Mouse (Mus musculus) macrophage (primary cell): Measurements from ENCODE around the gene Plekha1. TPM values are rescaled to one million over a fixed set of nuclear protein-coding genes. Genes with fewer than 3 reads are reported as not detected.

Experiments
- H3K27ac ChIP-seq: fragments of 350-480 bp; formaldehyde crosslinking; 2 replicates; pipeline ENCODE4 v1.9.0; 2021
- H3K36me3 ChIP-seq: fragments of 350-480 bp; formaldehyde crosslinking; 2 replicates; pipeline ENCODE4 v1.9.0; 2021; ENCODE audit errors: inconsistent target
- H3K4me3 ChIP-seq: fragments of 350-480 bp; formaldehyde crosslinking; 2 replicates; pipeline ENCODE4 v1.9.0; 2021; ENCODE audit errors: inconsistent target
- H3K79me2 ChIP-seq: fragments of 350-480 bp; formaldehyde crosslinking; 2 replicates; pipeline ENCODE4 v1.9.0; 2021; ENCODE audit errors: inconsistent target
- WGBS: methylation state at CpG from one replicate; pipeline ENCODE4 v1.1.7; 2026; ENCODE audit warnings: inconsistent platforms; ENCODE audit not compliant: missing documents; 5-methylcytosine and 5-hydroxymethylcytosine counted together
- polyA plus RNA-seq: library from polyadenylated mRNA; stranded (reverse); fragments of 250-400 nt; gene quantifications from 3 replicates; pipeline ENCODE4 v1.2.4, GENCODE M21; 2018; ENCODE audit warnings: inconsistent platforms

Plekha1 gene
- polyA plus RNA-seq, 1 experiment from 2014 or later = 40.6 TPM

- no peaks in the 10 kb centered on the region for H3K36me3 ChIP-seq
Observed at GRCm38 (mm10) chr7:130945730-130946129, 80.2 kb downstream of the Plekha1 start.

GRCm38 (mm10) chr7:130946303-130946702, 80.7 kb downstream of the Plekha1 start:
- Histone ChIP-seq H3K27ac (no peak overlapping the region), H3K79me2 (no peaks in the 10 kb centered on the region), H3K4me3 (no peak overlapping the region), H3K36me3 (no peaks in the 10 kb centered on the region)
- WGBS = 97% methylated on average over 12 of the region's 12 CpGs

More at GRCm38 (mm10) chr7:130945730-130946129, 80.2 kb downstream of the Plekha1 start:
- Histone ChIP-seq H3K4me3 (no peak overlapping the region), H3K79me2 (no peaks in the 10 kb centered on the region), H3K27ac (no peak overlapping the region)
- WGBS = 92% methylated on average over 3 of the region's 3 CpGs

- Histone ChIP-seq H3K4me3 (no peak overlapping the region), H3K27ac (no peak overlapping the region), H3K79me2 (no peaks in the 10 kb centered on the region), H3K36me3 (no peaks in the 10 kb centered on the region)
- 16% methylated on average over 5 of the region's 5 CpGs for WGBS
Observed at GRCm38 (mm10) chr7:130948563-130949208, 83.1 kb downstream of the Plekha1 start.

GRCm38 (mm10) chr7:130949331-130949751, 83.8 kb downstream of the Plekha1 start:
- 35% methylated on average over 8 of the region's 8 CpGs for WGBS
- H3K79me2 ChIP-seq = no peaks in the 10 kb centered on the region
- H3K27ac ChIP-seq = no peak overlapping the region
- H3K36me3 ChIP-seq = no peaks in the 10 kb centered on the region
- no peak overlapping the region for H3K4me3 ChIP-seq

- no peak overlapping the region for H3K27ac ChIP-seq
- H3K4me3 ChIP-seq = no peak overlapping the region
- 92% methylated on average over 7 of the region's 7 CpGs for WGBS
- H3K36me3 ChIP-seq = no peaks in the 10 kb centered on the region
- no peaks in the 10 kb centered on the region for H3K79me2 ChIP-seq
Observed at GRCm38 (mm10) chr7:130950482-130950881, 84.9 kb downstream of the Plekha1 start.

GRCm38 (mm10) chr7:130951004-130951403, 85.4 kb downstream of the Plekha1 start:
- Histone ChIP-seq H3K27ac (no peak overlapping the region), H3K4me3 (no peak overlapping the region), H3K79me2 (no peaks in the 10 kb centered on the region), H3K36me3 (no peaks in the 10 kb centered on the region)
- WGBS = 94% methylated on average over 5 of the region's 5 CpGs

- H3K4me3 ChIP-seq = no peak overlapping the region
- no peak overlapping the region for H3K27ac ChIP-seq
- 91% methylated on average over 10 of the region's 10 CpGs for WGBS
- H3K36me3 ChIP-seq = no peaks in the 10 kb centered on the region
- H3K79me2 ChIP-seq = no peaks in the 10 kb centered on the region
Observed at GRCm38 (mm10) chr7:130953376-130953775, 87.8 kb downstream of the Plekha1 start.

GRCm38 (mm10) chr7:130954177-130954601, 88.6 kb downstream of the Plekha1 start:
- H3K27ac ChIP-seq = no peak overlapping the region
- no peaks in the 10 kb centered on the region for H3K36me3 ChIP-seq
- 93% methylated on average over 10 of the region's 10 CpGs for WGBS
- H3K79me2 ChIP-seq = no peaks in the 10 kb centered on the region
- no peak overlapping the region for H3K4me3 ChIP-seq

GRCm38 (mm10) chr7:130958551-130958950, 93.0 kb downstream of the Plekha1 start:
- Histone ChIP-seq H3K4me3 (no peak overlapping the region), H3K79me2 (no peaks in the 10 kb centered on the region), H3K36me3 (no peaks in the 10 kb centered on the region), H3K27ac (no peak overlapping the region)
- WGBS = 92% methylated on average over 6 of the region's 7 CpGs

- Histone ChIP-seq H3K36me3 (no peaks in the 10 kb centered on the region), H3K4me3 (no peak overlapping the region)
- WGBS = 55% methylated on average over 7 of the region's 7 CpGs
Observed at GRCm38 (mm10) chr7:130959868-130960267, 94.3 kb downstream of the Plekha1 start.

GRCm38 (mm10) chr7:130961429-130961828, 95.9 kb downstream of the Plekha1 start:
- no peak overlapping the region for H3K4me3 ChIP-seq
- H3K27ac ChIP-seq = no peak overlapping the region
- H3K79me2 ChIP-seq = no peaks in the 10 kb centered on the region
- WGBS = 94% methylated on average over 6 of the region's 6 CpGs
- H3K36me3 ChIP-seq = no peaks in the 10 kb centered on the region

More at GRCm38 (mm10) chr7:130959868-130960267, 94.3 kb downstream of the Plekha1 start:
- Histone ChIP-seq H3K27ac (no peak overlapping the region), H3K79me2 (no peaks in the 10 kb centered on the region)

Other genes starting within 250 kb of the Plekha1 start
- gene Btbd16, start 91.7 kb upstream of the Plekha1 start, polyA plus RNA-seq = not detected in 3 replicates
- gene Htra1, start 70.4 kb downstream of the Plekha1 start, polyA plus RNA-seq = 2.5 to 13.3 TPM (median 3.4 TPM) in 3 replicates
- gene Dmbt1, start 166.3 kb downstream of the Plekha1 start, polyA plus RNA-seq = not detected in 3 replicates